Mouse (Mus musculus) splenic B cell, adult 2 months (primary cell): Measurements from ENCODE around the gene Phka1.
"Not testable (repeated sequence)": the region's sequence is repeated elsewhere in the genome, so short reads cannot be mapped to it uniquely, and the experiment has no call there.

Source experiments
- DNase-seq: peaks from one replicate; pipeline ENCODE4 v3.0.0-alpha.2; 2011; ENCODE audit warnings: low read depth, low spot score
- H3K27me3 ChIP-seq: 2 replicates; pipeline ENCODE4 v1.6.1; 2012; ENCODE audit warnings: mild to moderate bottlenecking, low read length, moderate library complexity, mixed read lengths; ENCODE audit not compliant: control insufficient read depth, poor library complexity, insufficient read depth, severe bottlenecking
- H3K36me3 ChIP-seq: 2 replicates; pipeline ENCODE4 v1.6.1; 2012; ENCODE audit warnings: mild to moderate bottlenecking, low read length, moderate library complexity, mixed read lengths; ENCODE audit not compliant: control insufficient read depth, poor library complexity, insufficient read depth, severe bottlenecking

The Phka1 gene

DNA sequence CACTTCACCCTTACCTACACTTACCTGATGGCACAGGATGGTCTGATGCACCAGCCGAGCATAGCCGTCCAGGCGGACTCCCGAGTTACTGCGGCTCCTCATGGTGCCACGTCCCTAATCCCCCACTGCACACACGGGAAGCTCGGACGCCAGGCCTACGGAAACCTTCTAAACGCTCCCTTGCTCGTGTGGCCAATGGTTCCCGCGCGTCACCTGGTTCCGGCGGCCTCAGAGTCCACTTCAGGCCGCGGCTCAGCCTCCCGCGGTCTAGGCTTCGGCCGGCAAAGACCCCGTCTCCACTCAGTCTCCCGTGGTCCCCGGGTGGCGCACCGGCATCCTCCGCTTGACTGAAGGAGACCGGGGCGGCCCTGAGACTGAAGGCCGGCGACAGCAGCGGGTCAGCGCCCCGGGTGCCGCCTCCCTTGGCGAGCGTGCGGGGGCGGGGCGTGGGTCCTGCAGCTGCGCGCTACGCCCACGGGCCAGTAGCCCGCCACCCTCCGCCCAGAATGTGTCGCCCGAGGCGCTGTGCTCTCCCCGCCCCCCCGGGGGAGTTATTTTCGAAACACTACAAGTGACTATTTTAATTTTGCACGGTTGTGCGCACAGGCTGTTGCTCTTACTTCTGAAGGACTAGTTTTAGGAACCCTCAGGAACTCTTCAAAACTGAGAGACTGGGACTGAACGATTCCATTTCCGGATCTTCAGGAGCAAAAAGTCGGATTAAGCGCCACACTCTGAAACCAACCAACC lies at the start of gene Phka1:
TSS of gene Phka1 (minus strand) at position 424 of the 750 bp plus-strand sequence.
- peak; percentile 77 for DNase-seq

DNA sequence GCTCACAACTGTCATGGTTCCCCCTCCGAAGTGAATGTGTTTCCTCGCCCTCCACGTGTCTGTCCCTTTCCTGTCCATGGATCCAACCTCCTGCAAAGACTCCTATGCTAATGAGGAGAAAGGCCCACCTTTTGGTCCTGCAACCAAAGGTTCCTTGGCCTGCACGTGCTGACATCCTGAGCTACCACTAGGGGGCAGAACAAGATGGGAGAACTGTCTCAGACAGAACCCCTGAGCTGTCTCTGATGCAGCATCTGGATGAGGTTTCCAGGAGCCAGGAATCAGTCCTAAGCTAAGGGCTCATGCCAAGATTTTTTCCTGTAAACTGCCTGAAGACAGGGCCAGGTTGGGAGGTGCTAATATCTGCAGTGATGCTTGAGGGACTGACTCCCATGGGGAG lies 45.2 kb upstream of the Phka1 start:
- not testable (repeated sequence) for H3K36me3 ChIP-seq, H3K27me3 ChIP-seq
- peak; percentile 12 for DNase-seq

More for the DNA sequence above, at the start of gene Phka1:
- Histone ChIP-seq H3K27me3 (no peaks in the 10 kb centered on the region), H3K36me3 (no peaks in the 10 kb centered on the region)

- DNase-seq, H3K36me3 ChIP-seq, H3K27me3 ChIP-seq: not testable (repeated sequence)
These were observed 42.8 kb upstream of the Phka1 start, which contains the start of gene Gm3880 for GRCm38 (mm10) chrX:102686872-102687271. Gene Gm3880 (minus strand): TSS chrX:102686972.

DNA sequence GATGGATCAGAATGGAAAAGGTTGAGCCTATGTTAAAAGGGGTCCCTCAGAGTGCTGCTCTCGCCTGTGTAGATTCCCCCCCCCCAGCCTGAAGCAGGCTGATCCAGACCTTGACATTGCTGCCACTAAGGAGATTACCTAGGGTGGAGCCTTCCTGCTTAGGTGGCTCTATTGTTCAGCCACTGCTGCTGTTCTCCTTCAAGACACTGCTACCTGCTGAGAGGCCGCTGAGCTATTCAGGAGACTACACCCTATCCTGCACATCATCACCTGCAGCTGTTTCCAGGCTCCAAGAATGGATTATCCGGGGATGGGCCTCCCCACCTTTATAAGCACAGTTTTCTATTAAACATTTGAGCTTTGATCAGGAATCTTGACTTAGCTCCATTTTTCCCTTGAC lies 40.7 kb upstream of the Phka1 start:
- not testable (repeated sequence) for DNase-seq, H3K36me3 ChIP-seq, H3K27me3 ChIP-seq

- no peak for DNase-seq
- H3K27me3 ChIP-seq, result no peaks in the 10 kb centered on the region
- no peaks in the 10 kb centered on the region for H3K36me3 ChIP-seq
These were observed 22.6 kb upstream of the Phka1 start for GRCm38 (mm10) chrX:102666641-102667040.

GRCm38 (mm10) chrX:102660712-102661111 lies 16.7 kb upstream of the Phka1 start:
- DNase-seq, result peak; percentile 58
- Histone ChIP-seq H3K27me3 (no peaks in the 10 kb centered on the region), H3K36me3 (no peaks in the 10 kb centered on the region)

GRCm38 (mm10) chrX:102645691-102646090 lies 1.6 kb upstream of the Phka1 start:
- Histone ChIP-seq H3K36me3 (no peaks in the 10 kb centered on the region), H3K27me3 (no peaks in the 10 kb centered on the region)
- DNase-seq, result no peak

- Histone ChIP-seq H3K27me3 (no peaks in the 10 kb centered on the region), H3K36me3 (no peaks in the 10 kb centered on the region)
- no peak for DNase-seq
These were observed 1.1 kb upstream of the Phka1 start for GRCm38 (mm10) chrX:102645146-102645545.

DNA sequence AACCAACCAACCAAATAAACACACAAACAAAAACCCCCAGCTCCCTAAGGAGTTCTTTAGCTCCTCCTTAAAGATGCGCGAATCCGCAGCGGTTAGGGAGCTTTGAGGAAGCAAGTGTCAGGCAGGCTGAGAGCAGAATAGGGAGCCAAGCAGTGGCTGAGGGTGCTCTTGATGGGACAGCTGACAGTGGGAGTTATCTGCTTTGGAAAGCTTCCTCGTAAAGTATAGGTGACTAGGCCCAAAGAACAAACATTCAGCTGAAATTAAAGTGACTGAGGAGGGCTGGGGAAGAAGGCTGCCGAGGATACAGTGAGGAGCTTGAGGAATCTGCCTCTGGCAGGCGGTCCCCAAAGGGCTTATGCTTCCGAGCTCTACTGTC lies 516 bp upstream of the Phka1 start:
- Histone ChIP-seq H3K36me3 (no peaks in the 10 kb centered on the region), H3K27me3 (no peaks in the 10 kb centered on the region)
- peak; percentile 66 for DNase-seq

DNA sequence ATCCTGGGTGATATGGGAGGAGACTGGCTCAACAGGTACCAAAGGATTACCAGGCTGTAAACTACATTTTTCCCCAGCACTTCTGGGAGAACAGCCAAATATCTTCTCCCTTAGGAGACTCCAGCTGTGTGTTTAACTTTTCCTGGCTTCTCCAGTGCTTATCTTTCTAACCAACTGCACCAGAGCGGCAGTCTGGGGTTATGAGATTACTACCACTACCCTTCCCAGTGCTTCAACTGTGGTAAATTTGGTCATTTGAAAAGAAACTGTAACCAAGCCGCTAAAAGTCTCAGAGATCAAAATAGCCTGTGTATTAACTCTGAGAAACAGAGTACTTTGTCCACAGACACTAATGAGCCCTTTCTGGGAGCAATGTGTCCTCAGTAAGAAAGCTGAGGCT lies 42.8 kb downstream of the Phka1 start:
- H3K36me3 ChIP-seq, result no peaks in the 10 kb centered on the region
- no peak for DNase-seq
- no peaks in the 10 kb centered on the region for H3K27me3 ChIP-seq

- DNase-seq, result no peak
- Histone ChIP-seq H3K36me3 (no peaks in the 10 kb centered on the region), H3K27me3 (no peaks in the 10 kb centered on the region)
These were observed 55.5 kb downstream of the Phka1 start for GRCm38 (mm10) chrX:102588560-102588959.

DNA sequence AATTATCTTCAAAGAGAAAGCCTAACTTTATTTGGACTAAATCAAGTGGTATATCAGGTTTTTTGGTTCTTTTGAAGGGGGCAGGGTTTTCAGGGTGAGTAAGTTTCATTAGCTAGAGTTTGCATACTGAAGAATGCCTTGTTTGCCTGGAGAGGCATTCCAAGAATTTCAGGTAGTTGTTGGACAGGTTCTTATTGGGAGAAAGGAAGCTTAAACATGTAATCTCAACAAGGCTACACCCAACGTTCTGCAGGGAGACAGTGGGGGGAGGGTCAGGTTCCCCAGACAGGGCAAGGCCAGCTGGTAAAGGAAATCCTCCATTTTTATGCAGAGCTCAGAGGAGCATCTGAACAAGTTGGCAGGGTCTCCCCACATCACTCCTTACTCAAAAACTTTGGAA lies 72.9 kb downstream of the Phka1 start:
- no peak for DNase-seq
- Histone ChIP-seq H3K27me3 (no peaks in the 10 kb centered on the region), H3K36me3 (no peaks in the 10 kb centered on the region; the same call in 1 of the 2 replicates)

DNA sequence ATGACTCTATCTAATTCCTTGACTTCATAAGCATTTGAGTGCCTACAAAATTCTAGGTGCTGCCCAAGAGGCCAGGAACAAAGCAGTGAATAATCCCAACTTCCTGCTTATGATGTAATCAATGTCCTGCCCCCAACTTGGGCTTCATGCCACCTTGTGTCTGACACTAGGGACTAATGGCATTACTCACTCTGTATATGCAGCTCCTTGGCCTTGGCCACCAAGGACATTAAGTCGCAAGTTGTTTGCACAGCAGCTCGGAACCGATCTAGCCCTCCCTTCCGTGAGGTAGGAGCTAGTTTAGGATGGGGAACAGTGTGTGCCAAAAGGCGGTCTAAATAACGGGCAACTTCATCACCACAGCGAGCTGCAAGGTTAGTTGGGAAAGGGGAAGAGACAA lies 87.1 kb downstream of the Phka1 start:
- Histone ChIP-seq H3K36me3 (no peaks in the 10 kb centered on the region), H3K27me3 (no peaks in the 10 kb centered on the region)
- no peak for DNase-seq

GRCm38 (mm10) chrX:102509205-102509604 lies 134.8 kb downstream of the Phka1 start:
- no peak for DNase-seq
- Histone ChIP-seq H3K27me3 (no peaks in the 10 kb centered on the region), H3K36me3 (no peaks in the 10 kb centered on the region)

- Histone ChIP-seq H3K36me3 (no peaks in the 10 kb centered on the region), H3K27me3 (no peaks in the 10 kb centered on the region)
- DNase-seq, result peak; percentile 69
These were observed 139.2 kb downstream of the Phka1 start, which contains the start of gene Hdac8 for GRCm38 (mm10) chrX:102504644-102505481. Gene Hdac8 (minus strand): TSS chrX:102505359.
